Comparison of ENCODE assay signal across 14 mouse cellular contexts in genomic region chr1:63430668-63431067, GRCm38 (mm10). TPM values are rescaled to one million over a fixed set of nuclear protein-coding genes. Genes with fewer than 3 reads are reported as not detected.
DNase-seq lines count a peak whose midpoint lies in the region; ATAC-seq and TF ChIP-seq lines count a peak whose summit lies in the region.
"Had no signal": no experiment of that assay in that cellular context is flagged by ENCODE, and none has a peak within 500 bp of the region (broad histone marks: within the 10 kb centered on the region; RNA-seq: fewer than 3 reads in every experiment).

No protein-coding gene starts in this region.

- ATAC-seq in liver, embryonic 11.5 days (replicated peaks; ENCODE audit: low FRiP score) = no peak
- ATAC-seq: Patski had no signal

- H3K36me3 ChIP-seq in liver, adult 2 months (ENCODE audit: control insufficient read depth, insufficient read depth, low read length) = no peaks in the 10 kb centered on the region
- H3K36me3 ChIP-seq in liver, embryonic 11.5 days (ENCODE audit: control insufficient read depth, insufficient read depth, low read length) = no peaks in the 10 kb centered on the region
- H3K36me3 ChIP-seq in hindbrain, embryonic 10.5 days = no peaks in the 10 kb centered on the region
- H3K36me3 ChIP-seq: hindbrain, embryonic 15.5 days; liver, embryonic 15.5 days; neural tube, embryonic 15.5 days had no signal

- no peak overlapping the region for H3K4me3 ChIP-seq in liver, adult 2 months (ENCODE audit: insufficient read depth, low read depth, low read length)
- H3K4me3 ChIP-seq in liver, embryonic 11.5 days (ENCODE audit: low read depth, low read length) = no peak overlapping the region
- no peak overlapping the region for H3K4me3 ChIP-seq in hindbrain, embryonic 10.5 days
- H3K4me3 ChIP-seq: hindbrain, embryonic 15.5 days; liver, embryonic 15.5 days; neural tube, embryonic 15.5 days had no signal

- H3K4me1 ChIP-seq in liver, adult 2 months (ENCODE audit: control insufficient read depth, insufficient read depth, low read length) = no peaks in the 10 kb centered on the region
- no peaks in the 10 kb centered on the region for H3K4me1 ChIP-seq in liver, embryonic 11.5 days (replicated peaks; ENCODE audit: control insufficient read depth, insufficient read depth, low read length)
- no peaks in the 10 kb centered on the region for H3K4me1 ChIP-seq in hindbrain, embryonic 10.5 days (replicated peaks)
- H3K4me1 ChIP-seq: hindbrain, embryonic 15.5 days; liver, embryonic 15.5 days; neural tube, embryonic 15.5 days had no signal

- H3K79me2 ChIP-seq in liver, adult 2 months (ENCODE audit: control insufficient read depth, insufficient read depth, low read length) = no peaks in the 10 kb centered on the region

- no peak overlapping the region for H3K4me2 ChIP-seq in liver, embryonic 11.5 days
- H3K4me2 ChIP-seq: hindbrain, embryonic 15.5 days; liver, embryonic 15.5 days; neural tube, embryonic 15.5 days had no signal

- H3K27ac ChIP-seq in liver, adult 2 months (replicated peaks; ENCODE audit: insufficient read depth, low read depth, low read length) = no peak overlapping the region
- no peak overlapping the region for H3K27ac ChIP-seq in liver, embryonic 11.5 days (ENCODE audit: low read depth, low read length)
- no peak overlapping the region for H3K27ac ChIP-seq in hindbrain, embryonic 10.5 days
- H3K27ac ChIP-seq: hindbrain, embryonic 15.5 days; liver, embryonic 15.5 days; neural tube, embryonic 15.5 days had no signal

- TF ChIP-seq POLR2A in liver, adult 2 months (IDR thresholded peaks at IDR 0.05; ENCODE audit: extremely low read depth, insufficient read depth, low read length) = no peak

- no peak overlapping the region for H3K9ac ChIP-seq in liver, adult 2 months (ENCODE audit: low read depth, low read length)
- no peak overlapping the region for H3K9ac ChIP-seq in liver, embryonic 11.5 days (ENCODE audit: low read depth, low read length)
- H3K9ac ChIP-seq: hindbrain, embryonic 15.5 days; liver, embryonic 15.5 days; neural tube, embryonic 15.5 days had no signal

- peak; percentile 14 for DNase-seq in liver, adult 2 months (ENCODE audit: extremely low read depth, low read depth, low spot score)
- DNase-seq in liver, embryonic 11.5 days (ENCODE audit: low spot score) = no peak
- DNase-seq in cerebellum, adult 18-20 months = peak; percentile 72
- DNase-seq in cerebellum, postnatal 25 days = peak; percentile 77
- peak; percentile 72 for DNase-seq in lung, postnatal 10 days
- no peak for DNase-seq in gastrocnemius, postnatal 4 days (ENCODE audit: low spot score in 2 of 2)
- no peak for DNase-seq in hindbrain, embryonic 10.5 days (ENCODE audit: low spot score)
- DNase-seq: gastrocnemius, postnatal 14 days; kidney, adult 18-20 months had no signal

- H3K9me3 ChIP-seq in liver, embryonic 11.5 days (ENCODE audit: control insufficient read depth, low read length) = no peaks in the 10 kb centered on the region
- no peaks in the 10 kb centered on the region for H3K9me3 ChIP-seq in hindbrain, embryonic 10.5 days
- H3K9me3 ChIP-seq: hindbrain, embryonic 15.5 days; liver, embryonic 15.5 days; neural tube, embryonic 15.5 days had no signal

- WGBS in liver, adult 2 months = 75% methylated on average over 6 of the region's 6 CpGs
- WGBS in liver, embryonic 11.5 days = 77% methylated on average over 6 of the region's 6 CpGs
- 90% methylated on average over 6 of the region's 6 CpGs for WGBS in hindbrain, embryonic 10.5 days

- no peak for TF ChIP-seq CTCF in liver, adult 2 months (IDR thresholded peaks at IDR 0.05; ENCODE audit: low read depth, low read length)

- H3K27me3 ChIP-seq in liver, adult 2 months (ENCODE audit: control insufficient read depth, insufficient read depth, low read length) = no peaks in the 10 kb centered on the region
- H3K27me3 ChIP-seq in liver, embryonic 11.5 days (replicated peaks; ENCODE audit: control insufficient read depth, insufficient read depth, low read length) = no peaks in the 10 kb centered on the region
- no peaks in the 10 kb centered on the region for H3K27me3 ChIP-seq in hindbrain, embryonic 10.5 days (ENCODE audit: insufficient read depth, poor library complexity, severe bottlenecking)
- H3K27me3 ChIP-seq: hindbrain, embryonic 15.5 days; liver, embryonic 15.5 days; neural tube, embryonic 15.5 days had no signal

RNA-seq across cellular contexts. Expression of gene Adam23, which starts 15.0 kb away (rescaled TPM):
- 17.3 and 25.0 TPM in 2 replicates for total RNA-seq in liver, adult 2 months (2014; rRNA removed)
- polyA plus RNA-seq in liver, adult 2 months (2012; rRNA removed) = 2.0 and 2.8 TPM in 2 replicates
- 0.84 and 1.3 TPM in 2 replicates for polyA plus RNA-seq in liver, embryonic 11.5 days (2014; fragmentation: Nextera tagmentation; extraction: Ambion mirVana)
- total RNA-seq in gastrocnemius, postnatal 4 days (2021) = 10 to 100 TPM; 25.9 to 28.7 TPM
- 4.4 and 5.5 TPM in 2 replicates for polyA plus RNA-seq in hindbrain, embryonic 10.5 days (2016; fragmentation: Nextera tagmentation; extraction: Ambion mirVana)
- total RNA-seq: monocyte, adult 5-6 weeks had no signal
- polyA plus RNA-seq: Patski had no signal

Comparison
In these comparisons a context has a peak if more than half of its experiments do, and no peak if none do; other contexts are left out.
1. DNase-seq: peak in liver, adult 2 months (single experiment), cerebellum, adult 18-20 months (2 of 2), cerebellum, postnatal 25 days (2 of 2) and lung, postnatal 10 days (single experiment); none in liver, embryonic 11.5 days (single experiment), gastrocnemius, postnatal 4 days (0 of 2) and hindbrain, embryonic 10.5 days (single experiment).